Mouse (Mus musculus) heart, adult 2 months (tissue): ENCODE measurements at regions not wholly inside any gene's neighbourhood (a gene's known extent, or its start where the extent isn't known, plus 50 kb on each side); places are given as distances from the start of the nearest gene placed in this dataset.

Source experiments
- CTCF ChIP-seq: fragments of 200-600 bp; IDR thresholded peaks from 2 replicates; pipeline ENCODE4 v1.8.1; 2022; ENCODE audit warnings: antibody characterized with exemption, mild to moderate bottlenecking, moderate library complexity
- POLR2A ChIP-seq: fragments of 200-500 bp; IDR thresholded peaks from 2 replicates; pipeline ENCODE4 v1.6.1; 2011; ENCODE audit warnings: mild to moderate bottlenecking, low read depth, low read length, control low read depth; ENCODE audit not compliant: insufficient read depth

DNA sequence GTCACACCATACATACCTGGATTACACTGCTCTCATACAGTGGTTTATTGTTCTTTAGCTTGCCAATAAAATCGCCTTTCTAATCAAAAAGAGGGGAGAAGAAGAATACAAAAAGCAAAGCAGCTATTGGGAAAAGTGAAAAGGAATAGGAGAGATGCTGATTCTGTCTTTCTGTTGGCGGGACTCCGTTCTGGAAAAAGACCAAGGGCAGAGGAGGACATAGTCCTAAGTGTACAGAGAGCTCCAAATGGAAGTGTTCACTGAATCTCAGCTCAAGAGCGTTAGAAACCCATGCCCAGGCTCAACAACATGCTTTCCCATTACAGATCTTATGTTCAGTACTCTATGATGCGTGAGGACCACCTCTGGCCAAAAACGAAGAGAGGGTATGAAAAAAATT is 174.4 kb upstream of the Tmem161b start:
- no peak for TF ChIP-seq POLR2A
- no peak for TF ChIP-seq CTCF
